Mouse (Mus musculus): ENCODE data around the gene Epn2. TPM values are rescaled to one million over a fixed set of nuclear protein-coding genes. Genes with fewer than 3 reads are reported as not detected.

Epn2 gene
- polyA plus RNA-seq, 1 experiment from 2014 or later, result 56.5 TPM

GRCm38 (mm10) chr11:61494129-61494997 is 85.1 kb downstream of the Epn2 start, which contains the start of gene Mapk7:
Gene Mapk7, minus strand, starts transcription at chr11:61494406.
- ATAC-seq (ENCODE audit: low read depth), result peak; percentile 97
- WGBS, result under 1% methylated on average over 62 of the region's 62 CpGs

DNA sequence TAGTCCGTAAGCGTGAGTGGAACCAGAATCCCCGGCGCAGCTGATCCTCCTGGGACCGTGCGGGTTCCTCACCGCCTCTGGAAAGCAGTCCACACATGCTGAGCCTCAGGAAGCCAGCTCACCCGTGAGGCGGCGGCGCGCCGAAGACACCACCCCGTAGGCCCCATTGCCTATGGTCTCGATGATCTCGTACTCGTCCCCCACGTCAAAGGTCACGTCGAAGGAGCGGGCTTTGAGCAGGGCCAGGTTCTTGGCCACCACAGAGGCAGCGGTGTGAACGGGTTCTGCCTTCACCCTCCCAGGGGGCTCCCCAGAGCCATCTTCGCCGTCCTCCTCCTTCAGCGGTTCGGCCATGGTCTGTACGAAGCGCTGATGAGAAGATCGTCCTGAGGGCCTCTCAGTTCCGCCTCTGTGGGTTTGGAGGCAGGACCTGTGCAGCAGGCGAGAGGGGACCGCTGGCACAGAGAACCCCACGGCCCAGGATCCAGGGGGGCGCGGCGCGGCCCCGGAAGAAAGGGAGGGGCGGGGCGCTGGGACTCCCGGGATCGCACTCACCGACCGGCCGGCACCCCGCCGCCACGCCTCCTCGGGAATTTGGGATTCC is 85.9 kb downstream of the Epn2 start:
- H3K36me3 ChIP-seq, result peaks cover 42% of the 10 kb centered on the region
- H3K9ac ChIP-seq, result peak overlapping the region; percentile 95
- peak overlapping the region; percentile 80 for H3K4me2 ChIP-seq
- peak overlapping the region; percentile 98 for H3K4me3 ChIP-seq
- no peaks in the 10 kb centered on the region for H3K27me3 ChIP-seq
- ATAC-seq (ENCODE audit: low read depth), result peak; percentile 79
- WGBS, result under 1% methylated on average over 37 of the region's 50 CpGs
- peak overlapping the region; percentile 93 for H3K27ac ChIP-seq (replicated peaks)
- H3K4me1 ChIP-seq (replicated peaks), result peaks cover 44% of the 10 kb centered on the region
- H3K9me3 ChIP-seq, result no peaks in the 10 kb centered on the region

More at GRCm38 (mm10) chr11:61494129-61494997, 85.1 kb downstream of the Epn2 start, which contains the start of gene Mapk7:
- H3K27me3 ChIP-seq, result no peaks in the 10 kb centered on the region
- peak within 1 kb of the TSS; percentile 98 for H3K4me3 ChIP-seq
- H3K36me3 ChIP-seq, result peaks cover 35% of the 10 kb centered on the region
- H3K9me3 ChIP-seq, result no peaks in the 10 kb centered on the region
- peak within 1 kb of the TSS; percentile 95 for H3K9ac ChIP-seq
- peak within 1 kb of the TSS; percentile 93 for H3K27ac ChIP-seq (replicated peaks)
- peak within 1 kb of the TSS; percentile 80 for H3K4me2 ChIP-seq
- peaks cover 37% of the 10 kb centered on the region for H3K4me1 ChIP-seq (replicated peaks)

DNA sequence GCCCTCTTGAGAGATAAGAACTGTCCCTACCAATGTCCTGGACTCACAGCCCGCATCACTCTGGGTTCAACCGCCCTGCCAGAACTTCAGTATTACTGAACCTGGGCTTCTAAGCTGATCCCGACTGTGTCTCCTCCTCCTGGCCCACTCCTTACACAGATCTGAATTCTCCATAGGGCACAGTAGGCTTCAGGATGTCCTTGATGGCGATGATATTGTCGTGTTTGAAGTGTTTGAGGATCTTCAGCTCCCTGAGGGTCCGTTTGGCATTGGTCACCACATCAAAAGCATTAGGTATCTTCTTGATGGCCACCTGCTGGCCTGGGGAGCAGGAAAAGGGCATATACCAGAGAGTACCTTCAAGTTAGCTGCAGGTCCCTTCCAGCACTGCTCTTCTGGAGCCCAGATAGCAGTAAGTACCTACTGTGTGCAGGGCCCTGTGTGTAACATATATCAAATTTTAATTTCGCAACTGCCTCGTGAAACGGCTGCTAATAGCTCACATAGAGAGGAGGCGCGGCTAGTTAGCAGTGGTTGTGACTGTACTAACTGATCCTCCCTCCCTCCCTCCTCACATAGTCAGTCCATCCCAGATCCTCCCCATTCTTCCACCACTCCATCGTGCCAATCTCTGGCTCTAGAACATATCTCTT is 86.6 kb downstream of the Epn2 start:
- H3K4me1 ChIP-seq (replicated peaks), result peaks cover 51% of the 10 kb centered on the region
- H3K4me3 ChIP-seq, result peak overlapping the region; percentile 98
- H3K4me2 ChIP-seq, result peak overlapping the region; percentile 80
- H3K27me3 ChIP-seq, result no peaks in the 10 kb centered on the region
- peaks cover 50% of the 10 kb centered on the region for H3K36me3 ChIP-seq
- peak overlapping the region; percentile 93 for H3K27ac ChIP-seq (replicated peaks)
- peak overlapping the region; percentile 95 for H3K9ac ChIP-seq
- ATAC-seq (ENCODE audit: low read depth), result no peak
- H3K9me3 ChIP-seq, result no peaks in the 10 kb centered on the region
- WGBS, result 70% methylated on average over 12 of the region's 12 CpGs

DNA sequence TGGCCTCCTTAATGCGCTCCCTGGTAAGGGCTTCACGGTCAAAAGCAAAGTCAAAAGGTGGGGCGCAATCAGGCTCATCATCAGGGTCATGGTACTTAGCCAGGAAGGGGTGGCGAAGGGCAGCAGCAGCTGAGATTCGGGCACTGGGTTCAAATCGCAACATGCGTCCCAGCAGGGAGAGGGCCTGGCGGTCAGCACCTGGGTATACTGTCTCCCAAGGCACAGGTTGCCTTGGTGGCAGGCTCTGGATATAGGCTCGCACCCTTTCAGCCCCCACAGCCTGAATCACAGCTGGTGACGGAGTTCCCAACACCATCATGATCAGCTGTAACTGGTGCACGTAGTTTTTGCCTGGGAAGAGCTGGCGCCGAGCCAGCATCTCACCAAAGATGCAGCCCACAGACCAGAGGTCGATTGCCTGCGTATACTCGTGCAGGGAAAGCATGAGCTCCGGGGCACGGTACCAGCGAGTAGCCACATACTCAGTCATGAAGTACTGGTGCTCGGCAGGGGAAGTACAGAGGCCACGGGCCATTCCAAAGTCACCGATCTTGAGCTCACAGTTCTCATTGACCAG is 88.5 kb downstream of the Epn2 start:
- WGBS, result 83% methylated on average over 22 of the region's 22 CpGs
- Histone ChIP-seq H3K36me3 (peaks cover 55% of the 10 kb centered on the region), H3K9me3 (no peaks in the 10 kb centered on the region), H3K4me1 (replicated peaks) (peaks cover 68% of the 10 kb centered on the region), H3K9ac (no peak overlapping the region), H3K4me3 (no peak overlapping the region), H3K4me2 (no peak overlapping the region), H3K27ac (replicated peaks) (no peak overlapping the region), H3K27me3 (no peaks in the 10 kb centered on the region)
- ATAC-seq (ENCODE audit: low read depth), result no peak

- peaks cover 55% of the 10 kb centered on the region for H3K36me3 ChIP-seq
- H3K9ac ChIP-seq, result peak overlapping the region; percentile 31; the same call in 1 of the 2 replicates
- no peak for ATAC-seq (ENCODE audit: low read depth)
- no peak overlapping the region for H3K4me2 ChIP-seq
- no peaks in the 10 kb centered on the region for H3K9me3 ChIP-seq
- no peak overlapping the region for H3K27ac ChIP-seq (replicated peaks)
- H3K4me3 ChIP-seq, result no peak overlapping the region
- 98% methylated on average over 8 of the region's 8 CpGs for WGBS
- peaks cover 79% of the 10 kb centered on the region for H3K4me1 ChIP-seq (replicated peaks)
- no peaks in the 10 kb centered on the region for H3K27me3 ChIP-seq
Measured at GRCm38 (mm10) chr11:61489874-61490273, 89.6 kb downstream of the Epn2 start.

GRCm38 (mm10) chr11:61489085-61489484 is 90.4 kb downstream of the Epn2 start:
- H3K9me3 ChIP-seq, result no peaks in the 10 kb centered on the region
- H3K4me2 ChIP-seq, result no peak overlapping the region
- H3K36me3 ChIP-seq, result peaks cover 55% of the 10 kb centered on the region
- H3K27ac ChIP-seq (replicated peaks), result no peak overlapping the region
- no peak for ATAC-seq (ENCODE audit: low read depth)
- H3K4me3 ChIP-seq, result no peak overlapping the region
- 93% methylated on average over 2 of the region's 2 CpGs for WGBS
- no peaks in the 10 kb centered on the region for H3K27me3 ChIP-seq
- 0 out of 2 replicates have a peak overlapping the region, but pooled peaks have one; percentile 22 for H3K9ac ChIP-seq
- peaks cover 87% of the 10 kb centered on the region for H3K4me1 ChIP-seq (replicated peaks)

DNA sequence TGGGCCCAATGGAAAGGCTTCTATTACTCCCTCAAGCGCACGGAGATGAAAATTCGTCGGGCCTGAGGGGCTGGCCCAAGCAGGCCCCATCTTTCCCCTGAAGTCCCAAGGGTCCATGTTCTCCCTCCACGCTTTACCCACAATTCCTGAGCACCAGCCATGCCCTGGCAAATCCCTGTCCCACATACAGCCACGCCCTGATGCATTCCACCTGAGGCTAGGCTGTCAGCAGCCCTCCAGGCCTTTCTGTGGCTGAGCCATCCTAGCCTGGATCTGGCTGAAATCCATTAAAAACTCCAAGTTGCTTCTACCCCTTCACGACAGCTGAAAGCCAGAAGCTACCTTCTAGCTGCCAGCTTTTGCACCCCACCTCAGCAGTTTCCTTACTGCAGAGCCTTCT is 91.6 kb downstream of the Epn2 start:
- H3K9me3 ChIP-seq, result no peaks in the 10 kb centered on the region
- no peaks in the 10 kb centered on the region for H3K27me3 ChIP-seq
- H3K36me3 ChIP-seq, result peaks cover 55% of the 10 kb centered on the region
- ATAC-seq (ENCODE audit: low read depth), result no peak
- H3K27ac ChIP-seq (replicated peaks), result peak overlapping the region; percentile 95
- H3K4me3 ChIP-seq, result no peak overlapping the region
- H3K9ac ChIP-seq, result no peak overlapping the region
- WGBS, result 74% methylated on average over 7 of the region's 7 CpGs
- peak overlapping the region; percentile 51; the same call in 1 of the 2 replicates for H3K4me2 ChIP-seq
- peaks cover 93% of the 10 kb centered on the region for H3K4me1 ChIP-seq (replicated peaks)

- Histone ChIP-seq H3K9me3 (no peaks in the 10 kb centered on the region), H3K4me3 (no peak overlapping the region), H3K9ac (no peak overlapping the region), H3K4me1 (replicated peaks) (peaks cover 88% of the 10 kb centered on the region), H3K4me2 (peak overlapping the region; percentile 51), H3K27ac (replicated peaks) (peak overlapping the region; percentile 95), H3K36me3 (peaks cover 50% of the 10 kb centered on the region), H3K27me3 (no peaks in the 10 kb centered on the region)
- ATAC-seq (ENCODE audit: low read depth), result peak; percentile 32; the same call in 1 of the 2 replicates
- 23% methylated on average over 2 of the region's 2 CpGs for WGBS
Measured at GRCm38 (mm10) chr11:61487401-61487800, 92.1 kb downstream of the Epn2 start.

DNA sequence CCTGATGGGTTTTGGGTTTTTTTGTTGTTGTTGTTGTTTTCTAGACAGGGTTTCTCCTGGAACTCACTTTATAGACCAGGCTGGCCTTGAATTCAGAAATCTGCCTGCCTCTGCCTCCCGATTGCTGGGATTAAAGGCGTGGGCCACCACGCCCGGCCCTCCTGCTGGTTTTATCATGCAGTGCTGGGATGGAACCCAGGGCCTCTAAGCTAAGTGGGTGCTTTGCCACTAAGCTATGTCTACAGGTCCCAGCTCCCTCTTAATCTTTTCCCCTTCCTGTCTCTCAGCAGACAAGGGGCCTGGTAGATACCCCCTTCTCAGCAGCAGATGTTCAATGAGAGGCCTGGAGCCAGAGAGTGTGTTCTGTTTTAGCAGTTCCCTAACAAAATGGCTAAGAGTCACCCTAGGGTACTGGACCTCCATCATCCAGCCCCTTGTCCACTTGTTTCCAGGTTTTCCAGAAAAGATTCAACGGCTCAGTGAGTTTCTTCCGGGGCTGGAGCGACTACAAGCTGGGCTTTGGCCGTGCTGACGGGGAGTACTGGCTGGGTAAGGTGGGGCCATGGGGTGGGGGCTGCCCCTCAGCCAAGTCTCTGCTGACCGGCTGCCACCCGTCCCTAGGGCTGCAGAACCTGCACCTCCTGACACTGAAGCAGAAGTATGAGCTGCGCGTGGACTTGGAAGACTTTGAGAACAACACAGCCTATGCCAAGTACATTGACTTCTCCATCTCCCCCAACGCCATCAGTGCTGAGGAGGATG is 92.8 kb downstream of the Epn2 start:
- Histone ChIP-seq H3K27me3 (no peaks in the 10 kb centered on the region), H3K4me1 (replicated peaks) (peaks cover 85% of the 10 kb centered on the region), H3K27ac (replicated peaks) (peak overlapping the region; percentile 95), H3K9me3 (no peaks in the 10 kb centered on the region), H3K9ac (peak overlapping the region; percentile 65), H3K36me3 (peaks cover 43% of the 10 kb centered on the region), H3K4me3 (peak overlapping the region; percentile 31), H3K4me2 (peak overlapping the region; percentile 51)
- no peak for ATAC-seq (ENCODE audit: low read depth)
- WGBS, result 86% methylated on average over 14 of the region's 14 CpGs

- Histone ChIP-seq H3K4me2 (peak overlapping the region; percentile 51), H3K27me3 (no peaks in the 10 kb centered on the region), H3K36me3 (peaks cover 34% of the 10 kb centered on the region), H3K9ac (peak overlapping the region; percentile 65), H3K27ac (replicated peaks) (peak overlapping the region; percentile 95), H3K9me3 (no peaks in the 10 kb centered on the region), H3K4me1 (replicated peaks) (peaks cover 76% of the 10 kb centered on the region), H3K4me3 (peak overlapping the region; percentile 31)
- ATAC-seq (ENCODE audit: low read depth), result no peak
- WGBS, result 46% methylated on average over 22 of the region's 22 CpGs
Measured at GRCm38 (mm10) chr11:61485541-61486457, 93.7 kb downstream of the Epn2 start.

All from neural tube, embryonic 13.5 days (tissue).